Mouse (Mus musculus): ENCODE data around the gene Prok1.

DNA sequence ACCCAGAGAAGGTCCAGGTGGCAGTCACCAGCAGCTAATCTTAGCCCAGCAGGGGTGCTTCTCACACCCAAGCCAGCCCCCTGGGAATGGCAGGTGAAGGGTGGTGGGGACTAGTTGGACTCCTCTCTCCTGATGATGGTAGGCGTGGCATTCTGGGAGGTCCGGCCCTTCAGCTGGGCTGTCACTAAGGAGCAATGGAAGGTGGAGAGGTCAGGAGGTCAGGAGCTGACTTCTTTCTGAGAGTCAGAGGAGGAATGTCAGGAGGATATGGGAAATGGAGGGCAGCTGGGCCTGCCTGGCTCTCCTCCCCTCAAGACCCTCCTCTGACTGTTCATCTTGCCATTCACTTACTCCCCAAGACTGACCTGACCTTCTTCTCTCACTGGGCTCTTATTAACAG lies 1.5 kb downstream of the Prok1 start:
- TF ChIP-seq GATA1 (IDR thresholded peaks at IDR 0.05; ENCODE audit: borderline replicate concordance, low read length) (no peak), FLI1 (IDR thresholded peaks at IDR 0.05; ENCODE audit: low read length) (no peak)

All from megakaryocyte, embryonic 14.5 days (primary cell).